Mouse (Mus musculus) right cerebral cortex, postnatal 10 days (tissue): ENCODE measurements around the gene Dip2c.

Experiments used
- DNase-seq, 2 experiments: peaks; one replicate each; pipeline ENCODE4 v3.0.0; 2021; ENCODE audit warnings: low spot score in 2 of 2

Gene Dip2c

DNA sequence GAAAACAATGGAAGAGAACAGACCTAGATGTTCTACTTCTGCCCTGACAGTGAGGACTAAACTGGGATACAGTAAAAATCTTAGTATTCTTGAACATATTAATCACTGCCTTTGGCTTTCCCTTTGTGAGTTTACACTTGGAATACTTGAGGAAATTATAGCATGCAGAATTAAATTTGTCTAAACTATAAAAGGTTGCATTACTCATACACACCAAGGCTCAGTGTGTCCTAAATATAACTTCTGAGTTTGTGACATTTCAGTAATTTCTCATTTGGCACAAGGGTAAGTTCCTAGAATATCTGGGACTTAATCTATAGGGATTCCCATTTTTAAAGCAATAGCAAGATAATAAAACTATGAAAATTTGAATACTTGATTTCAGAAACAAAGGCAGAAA lies 262.2 kb downstream of the Dip2c start:
- DNase-seq = no peak

DNA sequence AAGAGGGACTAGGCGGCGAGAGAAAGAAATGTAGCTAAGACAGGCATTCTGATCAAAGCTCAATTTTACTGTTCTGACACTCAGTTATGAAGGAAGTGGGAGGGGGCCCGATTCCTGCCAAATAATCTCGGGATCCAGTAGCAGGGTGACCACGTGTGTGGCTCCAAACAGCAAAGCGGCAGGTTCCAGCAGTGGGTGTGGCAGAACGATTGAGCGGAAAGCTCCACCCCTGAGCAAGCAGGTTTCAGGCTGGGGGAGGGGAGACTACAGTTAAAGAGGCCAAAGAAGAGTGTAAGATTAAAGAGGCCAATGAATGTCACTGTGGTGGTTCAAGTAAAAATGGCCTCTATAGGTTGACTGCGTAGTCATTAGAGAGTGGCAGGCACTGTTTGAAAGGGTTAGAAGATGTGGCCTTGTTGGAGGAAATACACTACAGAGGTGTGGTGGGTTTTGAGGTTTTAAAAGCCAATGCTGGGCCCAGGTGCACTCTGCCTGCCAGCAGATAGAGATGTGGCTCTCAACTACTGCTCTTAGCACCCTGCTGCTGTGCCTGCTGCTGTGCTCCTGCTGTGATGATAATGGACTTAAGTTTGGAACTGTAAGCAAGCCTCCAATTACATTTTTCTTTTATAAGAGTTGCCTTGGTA lies 271.5 kb downstream of the Dip2c start:
- no peak for DNase-seq

DNA sequence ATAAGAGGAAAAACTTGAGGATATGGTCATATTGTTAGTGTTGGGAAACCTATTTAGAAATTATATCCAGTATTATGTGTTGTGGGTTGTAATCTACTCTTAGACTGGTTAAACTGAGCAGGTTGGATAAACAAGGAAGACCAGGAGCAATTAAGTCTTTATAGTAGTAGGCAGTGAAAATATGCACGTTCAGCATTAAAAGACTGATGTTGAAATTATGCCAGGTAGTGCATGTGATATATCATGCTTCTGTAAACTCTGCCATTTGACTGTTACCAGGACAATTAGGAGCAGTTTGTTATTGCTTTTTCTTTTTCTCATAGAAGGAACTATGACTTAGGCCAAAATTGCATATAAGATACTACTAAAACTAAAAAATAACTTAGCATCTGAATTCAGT lies 285.8 kb downstream of the Dip2c start:
- no peak for DNase-seq

DNA sequence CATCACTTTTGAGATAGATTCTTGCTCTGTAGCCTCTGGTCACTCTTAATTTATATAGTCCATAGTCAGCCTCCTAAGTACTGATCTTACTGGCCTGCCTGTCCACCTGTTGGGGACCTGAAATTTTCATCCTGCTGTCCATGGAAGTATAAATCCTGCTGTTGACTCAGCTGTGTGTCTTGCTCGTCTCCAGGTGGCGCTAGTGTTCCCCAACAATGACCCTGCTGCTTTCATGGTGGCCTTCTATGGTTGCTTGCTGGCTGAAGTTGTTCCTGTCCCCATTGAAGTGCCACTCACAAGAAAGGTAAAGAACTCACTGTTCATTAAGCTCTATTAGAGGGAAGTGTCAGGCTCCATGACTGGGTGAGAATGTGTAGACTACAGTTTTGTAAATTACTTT lies 286.6 kb downstream of the Dip2c start:
- peak in 1 of 2 experiments; percentile 34 for DNase-seq

DNA sequence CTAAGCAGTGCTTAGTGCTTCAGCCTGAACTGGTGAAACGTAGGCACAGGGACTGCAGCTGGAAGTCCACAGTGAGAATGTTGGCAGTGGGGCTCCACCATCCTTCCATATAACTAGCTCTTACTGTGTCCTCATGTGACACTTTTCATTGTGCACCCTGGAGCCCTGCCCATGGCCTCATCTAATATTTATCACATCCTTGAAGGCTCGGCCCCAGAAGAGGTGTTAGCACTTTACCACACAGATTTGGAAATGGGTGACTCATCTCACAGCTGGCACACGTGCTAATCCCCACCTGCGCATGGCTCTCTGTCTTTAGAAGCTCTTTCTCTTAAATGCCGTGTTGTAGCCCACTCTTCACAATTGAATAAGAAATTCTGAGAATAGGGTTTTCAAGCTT lies 292.5 kb downstream of the Dip2c start:
- DNase-seq = no peak

DNA sequence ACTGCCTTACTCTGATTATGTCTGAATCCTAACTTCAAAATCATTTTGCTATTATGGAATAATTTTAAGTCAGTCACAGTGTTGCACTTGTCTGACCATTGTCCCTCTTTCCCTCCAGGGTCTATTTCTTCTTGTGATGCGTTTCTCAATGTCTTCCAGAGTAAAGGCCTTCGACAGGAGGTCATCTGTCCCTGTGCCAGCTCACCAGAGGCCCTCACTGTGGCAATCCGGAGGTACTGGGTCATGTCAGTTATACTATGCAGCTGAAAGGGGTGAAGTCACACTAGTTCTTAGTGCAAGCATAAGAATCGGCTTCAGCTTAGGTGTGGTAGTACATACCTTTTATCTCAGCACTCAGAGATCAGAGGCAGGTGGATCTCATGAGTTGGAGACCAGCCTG lies 300.4 kb downstream of the Dip2c start:
- no peak for DNase-seq

DNA sequence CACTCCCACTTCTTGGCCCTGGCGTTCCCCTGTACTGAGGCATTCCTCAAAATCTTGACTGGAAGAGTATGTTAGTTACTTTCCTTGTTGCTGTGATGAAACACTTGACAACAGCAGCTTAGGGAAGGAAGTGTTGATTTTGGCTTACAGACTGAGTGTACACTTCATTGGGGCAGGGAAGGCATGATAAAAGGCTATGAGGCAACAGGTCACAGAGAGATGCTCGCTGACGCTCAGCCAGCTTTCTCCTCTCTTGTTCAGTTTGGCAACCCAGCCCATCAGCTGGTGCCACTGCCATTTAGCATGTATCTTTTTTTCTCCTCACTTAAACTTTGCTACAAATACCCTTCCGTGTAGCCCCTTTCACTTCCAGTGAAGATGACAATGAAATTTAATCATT lies 302.1 kb downstream of the Dip2c start:
- DNase-seq = no peak

DNA sequence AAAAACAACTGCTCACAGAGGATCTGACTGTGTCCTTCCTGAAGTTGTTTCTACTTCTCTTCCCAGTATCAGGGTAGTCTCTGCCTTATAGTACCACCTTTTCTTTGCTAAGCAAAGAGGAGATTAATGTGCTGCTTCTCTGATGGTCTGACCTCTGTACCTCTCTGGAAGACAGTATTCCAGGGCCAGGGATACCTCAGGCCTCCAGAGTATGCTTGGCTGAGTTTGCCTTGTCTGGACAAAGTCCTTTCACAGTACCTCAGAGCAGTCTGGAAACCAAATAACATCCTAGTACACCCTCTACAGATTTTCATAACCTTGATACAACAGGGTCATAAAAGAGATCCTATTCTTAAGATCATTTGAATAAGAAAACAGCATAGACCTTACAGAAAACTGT lies 305.5 kb downstream of the Dip2c start:
- DNase-seq = no peak

DNA sequence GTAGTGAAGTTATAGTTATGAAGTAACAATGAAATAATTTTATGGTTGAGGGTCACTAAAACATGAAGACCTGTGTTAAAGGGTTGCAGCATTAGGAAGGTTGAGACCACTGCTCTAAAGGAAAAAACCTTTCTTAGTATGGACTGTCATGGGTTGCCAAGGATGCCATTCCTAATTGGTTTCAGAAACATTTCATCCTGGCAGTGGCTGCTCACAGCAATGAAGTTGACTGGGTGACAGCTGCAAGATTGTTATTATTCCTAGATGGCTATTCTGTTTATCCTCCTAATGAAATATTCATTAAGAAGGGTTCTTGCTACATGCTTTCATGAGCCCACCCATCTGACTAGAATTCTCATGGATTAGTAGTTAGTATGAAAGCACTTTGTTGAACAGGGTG lies 307.3 kb downstream of the Dip2c start:
- no peak for DNase-seq

DNA sequence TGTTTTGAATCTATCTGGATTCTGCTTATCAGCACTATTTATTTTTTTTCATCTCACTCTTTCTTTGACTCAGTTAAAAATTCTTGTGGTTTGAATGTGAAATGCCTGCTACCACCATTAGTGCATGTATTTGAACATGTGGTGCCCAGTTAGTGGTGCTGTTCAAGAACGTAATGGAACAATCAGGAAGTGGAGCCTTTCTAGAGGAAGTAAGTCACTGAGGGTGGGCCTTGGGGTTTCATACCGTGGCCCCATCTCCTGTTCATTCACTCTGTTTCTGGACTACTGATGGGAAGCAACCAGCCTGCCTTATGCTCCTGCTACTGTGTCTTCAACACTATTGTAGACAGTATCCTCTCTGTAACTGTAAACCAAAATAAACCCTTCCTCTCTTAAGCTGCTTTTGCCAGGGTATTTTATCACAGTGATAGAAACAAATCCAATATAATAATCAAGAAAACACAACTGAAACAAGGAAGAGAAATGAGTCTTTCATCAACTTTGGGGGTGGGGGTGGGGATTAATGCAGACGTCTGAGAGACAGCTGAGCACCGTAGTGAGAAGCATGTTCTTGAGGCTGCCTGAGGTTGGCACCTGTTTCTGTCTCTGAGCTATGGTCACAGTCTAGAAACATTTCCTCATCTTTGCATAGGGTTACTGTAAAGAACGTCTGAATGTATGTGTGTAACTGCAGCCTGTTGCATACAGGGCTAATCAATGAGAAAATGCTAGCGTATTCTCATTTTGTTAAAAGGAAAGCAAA lies 323.2 kb downstream of the Dip2c start:
- DNase-seq = no peak

DNA sequence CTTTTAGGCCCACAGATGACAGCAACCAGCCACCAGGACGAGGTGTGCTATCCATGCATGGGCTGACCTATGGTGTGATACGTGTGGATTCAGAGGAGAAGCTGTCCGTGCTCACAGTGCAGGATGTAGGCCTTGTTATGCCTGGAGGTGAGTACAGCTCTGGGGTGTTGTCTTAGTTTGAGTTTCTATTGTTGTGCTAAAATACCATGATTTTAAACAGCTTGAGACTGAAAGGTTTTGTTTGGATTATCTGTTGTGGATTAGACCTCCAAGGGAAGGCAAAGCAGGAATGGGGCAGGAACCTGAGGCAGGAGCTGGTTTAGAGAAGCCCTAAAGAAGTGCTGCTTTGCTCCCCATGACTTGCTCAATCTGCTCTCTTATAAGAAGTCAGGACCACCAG lies 325.0 kb downstream of the Dip2c start:
- DNase-seq = no peak

DNA sequence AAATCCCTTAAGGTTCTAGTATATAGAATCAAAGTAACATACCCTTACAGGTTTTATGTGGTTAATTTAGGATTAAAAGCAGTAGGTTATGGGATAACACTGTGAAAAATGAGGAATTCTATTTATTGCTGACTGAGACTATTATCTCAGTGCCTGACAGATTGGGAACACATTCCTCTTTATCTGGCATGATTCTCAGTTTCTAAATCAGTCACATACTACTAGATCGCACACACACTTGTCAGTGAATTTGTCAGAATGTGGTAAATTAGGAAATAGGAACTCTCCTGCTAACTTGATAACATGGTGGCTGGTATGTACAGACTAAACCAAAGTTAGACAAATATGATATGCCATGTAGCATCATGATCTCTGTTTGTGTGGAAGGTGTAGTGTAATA lies 334.9 kb downstream of the Dip2c start:
- DNase-seq = no peak

DNA sequence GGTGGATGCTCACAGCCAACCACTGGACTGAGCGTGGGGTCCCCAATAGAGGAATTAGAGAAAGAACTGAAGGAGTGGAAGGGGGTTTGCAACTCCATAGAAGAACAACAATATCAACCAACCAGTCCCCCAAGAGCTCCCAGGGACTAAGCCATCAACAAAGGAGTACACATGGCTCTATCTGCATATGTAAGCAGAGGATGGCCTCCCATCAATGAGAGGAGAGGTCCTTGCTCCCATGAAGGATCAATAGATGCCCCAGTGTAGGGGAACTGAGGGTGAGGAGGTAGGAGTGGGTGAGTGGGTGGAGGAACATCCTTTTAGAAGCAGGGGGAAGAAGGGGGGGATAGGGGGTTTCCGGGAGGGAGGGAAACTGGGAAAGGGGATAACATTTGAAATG lies 356.4 kb downstream of the Dip2c start:
- DNase-seq = no peak

DNA sequence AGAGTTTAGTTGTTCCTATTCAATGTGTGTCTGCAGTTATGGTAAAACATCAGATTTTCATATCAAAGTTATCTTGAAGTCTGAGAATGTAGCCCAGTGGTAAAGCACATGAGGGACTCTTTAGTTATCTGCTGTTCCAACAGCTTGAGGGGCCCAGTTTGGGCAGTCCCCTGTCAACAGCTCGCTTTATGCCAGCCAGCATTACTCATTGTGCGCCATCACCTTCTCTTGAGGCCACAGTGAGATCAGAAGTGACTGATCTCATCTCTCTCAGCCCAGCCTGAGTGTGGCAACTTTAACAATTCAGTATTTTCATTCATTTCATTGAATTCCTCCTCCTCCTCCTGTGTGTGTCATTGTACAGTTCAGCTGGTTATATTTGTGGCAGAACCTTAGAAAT lies 359.6 kb downstream of the Dip2c start:
- DNase-seq = no peak

DNA sequence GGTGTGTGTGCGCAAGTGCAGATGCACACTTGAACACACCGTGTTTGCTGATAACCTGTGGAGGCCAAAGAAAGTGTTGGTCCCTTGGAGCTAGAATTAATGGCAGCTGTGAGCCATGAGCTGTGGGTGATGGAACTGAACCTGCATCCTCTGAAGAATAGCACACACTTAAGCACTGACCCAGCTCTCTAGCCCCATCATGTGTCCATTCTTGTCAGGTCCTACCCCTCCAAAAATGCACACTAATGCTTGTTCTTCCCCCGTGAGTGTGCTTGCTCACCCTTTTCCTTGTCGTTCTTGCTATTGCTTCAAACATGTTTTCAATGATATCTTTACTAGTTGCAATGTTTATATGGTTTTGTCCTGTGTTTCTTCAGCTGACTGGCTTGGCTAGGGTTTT lies 360.2 kb downstream of the Dip2c start:
- no peak for DNase-seq

DNA sequence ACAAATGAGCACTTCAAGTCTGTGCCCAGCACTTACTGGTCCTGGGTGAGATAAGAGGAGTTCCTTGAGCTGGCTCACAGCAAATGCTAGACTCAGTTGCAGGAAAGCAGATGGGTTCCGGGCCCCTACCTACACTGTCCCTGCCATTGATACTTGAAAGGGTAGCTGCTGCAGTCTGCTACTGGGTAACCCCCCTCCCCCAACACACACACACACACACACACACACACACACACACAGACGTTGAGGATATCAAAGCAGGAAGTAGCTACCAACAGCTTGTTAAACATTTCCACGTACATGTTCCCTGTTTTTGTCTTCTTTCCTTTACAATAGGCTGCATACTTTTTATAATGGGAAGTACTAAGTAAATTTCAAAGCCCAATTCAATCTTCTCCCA lies 361.6 kb downstream of the Dip2c start:
- no peak for DNase-seq

DNA sequence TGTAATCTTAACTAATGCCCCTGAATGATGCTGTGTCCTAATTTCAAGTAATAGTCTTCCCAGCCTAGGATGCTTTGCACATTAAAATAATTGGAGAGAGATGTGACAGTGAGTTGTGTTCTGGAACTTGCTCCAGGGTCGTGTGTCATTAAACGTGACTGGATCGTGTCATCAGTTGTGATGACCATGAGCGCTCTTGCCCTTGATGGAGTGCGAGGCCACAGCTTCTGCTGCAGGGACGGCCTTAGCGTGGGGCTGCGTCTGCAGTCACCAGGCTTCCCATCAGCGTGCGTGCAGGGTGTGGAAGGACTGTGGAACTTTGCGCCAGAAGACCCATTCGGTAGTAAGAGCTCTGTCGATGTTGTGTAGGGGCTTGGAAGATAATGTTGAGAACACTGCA lies 372.4 kb downstream of the Dip2c start:
- no peak for DNase-seq

DNA sequence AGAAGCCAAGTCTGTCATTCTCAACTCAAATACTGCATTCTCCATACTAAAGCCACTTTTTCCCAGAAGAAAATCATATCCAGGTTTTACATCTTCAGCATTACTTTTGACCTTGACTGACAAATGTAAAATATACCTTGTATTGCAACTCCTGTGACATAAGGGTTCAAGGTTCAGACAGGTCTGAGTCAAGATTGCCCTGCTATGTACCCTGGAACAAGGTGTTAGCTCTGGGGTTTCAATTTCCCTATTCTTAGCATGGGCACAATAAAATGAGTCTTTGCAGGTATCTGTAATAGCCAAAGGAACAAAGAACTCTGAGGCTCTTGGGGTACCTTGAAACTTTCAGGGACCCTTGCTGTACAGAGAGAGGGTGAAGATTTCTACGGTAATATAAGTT lies 373.6 kb downstream of the Dip2c start:
- no peak for DNase-seq

DNA sequence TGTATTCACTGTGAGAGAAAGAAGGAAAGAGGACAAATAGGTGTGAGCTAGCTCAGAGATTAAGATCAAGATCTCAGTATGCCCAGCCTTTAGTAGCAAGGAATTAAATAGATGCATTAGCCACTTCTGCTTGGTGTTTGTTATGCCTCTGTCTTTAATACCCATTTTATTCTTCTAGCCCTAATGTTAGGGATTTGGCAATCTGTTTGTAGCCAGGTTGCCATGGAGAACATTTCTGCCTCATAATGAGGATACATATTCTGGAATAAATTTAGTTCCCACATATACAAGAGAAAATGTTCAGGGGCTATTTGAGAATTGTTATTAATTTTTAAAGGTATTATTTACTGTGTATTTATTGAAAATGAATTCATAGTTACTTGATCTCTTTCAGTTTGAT lies 374.3 kb downstream of the Dip2c start:
- no peak for DNase-seq

DNA sequence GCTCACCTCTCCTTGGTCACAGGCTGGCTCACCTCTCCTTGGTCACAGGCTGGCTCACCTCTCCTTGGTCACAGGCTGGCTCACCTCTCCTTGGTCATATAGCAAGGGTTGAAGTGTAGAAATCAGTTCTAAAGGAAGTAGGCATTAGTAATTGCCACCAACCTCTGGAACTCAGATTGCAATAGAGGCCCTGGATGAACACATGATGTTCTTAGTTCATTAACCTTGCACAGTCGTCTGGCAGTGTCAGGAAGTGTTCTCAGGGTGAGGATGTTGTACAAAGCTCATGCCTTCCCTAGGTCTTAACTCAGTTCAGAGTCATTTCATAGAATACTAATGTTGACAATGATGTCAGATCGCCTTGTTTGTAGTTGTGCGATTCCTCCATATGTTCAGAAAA lies 376.7 kb downstream of the Dip2c start:
- no peak for DNase-seq

DNA sequence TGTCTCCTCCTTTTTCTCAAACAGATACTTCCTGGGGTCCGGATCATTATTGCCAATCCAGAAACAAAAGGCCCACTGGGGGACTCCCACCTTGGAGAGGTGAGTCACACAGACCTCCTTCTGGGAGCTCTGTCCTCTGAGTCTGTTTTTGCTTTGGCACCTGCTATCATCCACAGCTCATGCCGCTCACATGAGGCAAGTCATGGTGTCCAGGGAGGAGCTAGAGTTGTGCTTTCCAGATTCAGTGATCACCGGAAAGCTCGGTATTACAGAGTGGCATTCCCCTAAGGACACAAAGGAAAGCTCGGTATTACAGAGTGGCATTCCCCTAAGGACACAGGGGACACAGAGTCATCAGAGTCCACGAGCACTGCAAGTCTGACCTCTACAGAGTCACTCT lies 380.3 kb downstream of the Dip2c start:
- DNase-seq = no peak

DNA sequence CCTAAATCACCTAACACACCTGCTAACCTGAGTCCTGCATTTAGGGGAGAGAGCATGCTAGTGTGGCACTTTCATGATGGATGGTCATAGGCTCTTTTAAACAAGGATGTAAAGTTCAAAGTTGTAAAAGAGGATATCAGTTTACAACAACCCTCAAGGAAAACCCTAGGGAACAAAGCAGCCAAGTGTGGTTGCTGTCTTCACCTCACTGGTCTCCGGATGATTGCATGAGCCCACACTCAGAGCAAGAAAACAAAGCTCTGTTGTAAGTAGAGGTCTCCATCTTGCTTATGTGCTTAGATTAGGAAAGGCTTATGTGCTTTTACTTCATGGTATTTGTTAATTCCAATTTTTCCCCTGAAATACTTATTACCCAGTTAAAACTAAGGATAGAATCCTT lies 384.4 kb downstream of the Dip2c start:
- DNase-seq = no peak

DNA sequence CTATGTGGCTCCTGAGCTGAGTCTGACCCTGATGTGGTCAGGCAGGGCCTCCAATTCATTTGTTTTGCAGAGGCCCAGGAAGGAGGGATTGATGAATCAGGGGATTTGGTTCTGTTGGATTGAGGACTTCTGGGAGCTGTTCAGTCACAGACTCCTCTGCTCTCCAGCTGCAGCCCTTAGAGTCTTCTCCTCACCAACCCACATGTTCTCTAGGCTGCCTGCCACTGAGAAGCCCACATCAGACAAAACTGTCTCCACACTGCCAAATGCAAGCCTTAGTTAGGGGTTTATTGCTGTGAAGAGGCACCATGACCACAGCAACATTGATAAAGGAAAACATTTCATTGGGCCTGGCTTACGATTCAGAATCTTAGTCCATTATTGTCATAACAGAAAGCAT lies 387.3 kb downstream of the Dip2c start:
- DNase-seq = no peak

DNA sequence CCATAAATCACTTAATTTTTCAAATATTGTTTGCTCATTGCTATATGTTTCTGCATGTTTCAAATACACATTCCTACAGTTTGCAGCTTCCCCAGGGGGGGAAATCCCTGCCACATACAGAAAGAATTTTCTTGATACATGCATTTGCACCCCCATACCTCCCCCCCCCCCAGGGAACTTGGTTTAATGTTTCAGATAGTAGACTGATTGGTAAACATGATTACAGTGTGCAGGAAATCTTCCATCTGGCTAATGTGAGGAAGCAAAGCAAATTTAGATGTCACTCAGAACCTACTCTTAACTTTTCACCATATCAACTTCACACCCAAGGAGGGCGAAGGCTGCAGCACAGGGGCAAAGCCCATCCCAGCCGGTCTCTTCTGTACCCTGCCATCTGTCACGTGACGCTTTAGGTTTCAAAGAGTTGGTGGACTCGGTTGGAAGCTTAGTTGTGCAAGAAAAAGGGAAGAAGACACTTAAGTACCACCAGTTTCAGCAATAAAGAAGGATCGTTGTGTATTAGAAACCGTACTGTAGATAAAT lies 391.7 kb downstream of the Dip2c start:
- DNase-seq = no peak
